Mouse (Mus musculus): Measurements from ENCODE around the gene Mcf2l.

DNA sequence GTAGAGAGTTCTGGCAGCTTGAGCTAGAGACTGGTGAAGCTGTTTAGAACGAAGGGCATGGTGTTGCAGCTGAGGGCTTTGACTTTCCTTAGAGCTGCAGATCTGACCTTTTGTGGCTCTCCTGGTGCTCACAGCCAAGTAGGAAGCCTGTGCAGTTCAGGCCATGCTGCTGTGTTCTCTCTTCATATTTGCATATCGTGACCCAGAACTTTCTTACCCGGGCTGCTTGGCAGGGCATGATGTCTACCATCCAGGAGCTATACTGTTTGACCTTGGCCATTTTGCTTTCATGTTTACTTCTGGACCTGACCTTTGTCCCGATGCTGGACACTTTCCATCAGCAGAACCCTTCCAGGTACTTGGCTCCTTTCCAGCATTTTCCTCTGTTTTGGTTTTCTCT lies 44.2 kb downstream of the Mcf2l start:
- TF ChIP-seq EP300 (IDR thresholded peaks at IDR 0.05; ENCODE audit: low read depth) (no peak), CTCF (IDR thresholded peaks at IDR 0.05; ENCODE audit: low read depth) (no peak)

Measured in heart, postnatal 0 days (tissue).